Mouse (Mus musculus): ENCODE results near the gene Adamts17.

GRCm38 (mm10) chr7:67032616-67033015, 193.1 kb downstream of the Adamts17 start:
- no peak for TF ChIP-seq POLR2A (IDR thresholded peaks at IDR 0.05; ENCODE audit: control insufficient read depth in 1 of 2, insufficient read depth in 1 of 2, low read depth in 1 of 2, low read length in 2 of 2, poor library complexity in 1 of 2)
- no peak for TF ChIP-seq CTCF (IDR thresholded peaks at IDR 0.05 in 2 of 3, conservative IDR thresholded peaks at IDR 0.05 in 1 of 3; ENCODE audit: control insufficient read depth in 1 of 3, insufficient read depth in 1 of 3, low read depth in 2 of 3, low read length in 3 of 3, poor library complexity in 1 of 3, severe bottlenecking in 1 of 3)
- TF ChIP-seq HCFC1 (IDR thresholded peaks at IDR 0.05; ENCODE audit: low read depth, low read length): no peak
- no peak for TF ChIP-seq ZNF384 (IDR thresholded peaks at IDR 0.05; ENCODE audit: low read depth, low read length)
- TF ChIP-seq E2F4 (IDR thresholded peaks at IDR 0.05; ENCODE audit: borderline replicate concordance, low read depth, low read length): no peak
- TF ChIP-seq GABPA (IDR thresholded peaks at IDR 0.05; ENCODE audit: low read depth, low read length): no peak

Measured in MEL (cell line).